Mouse (Mus musculus): ENCODE results near the gene Gm20696.
A peak's percentile ranks its signal among the peaks of the same experiment; 100 is the strongest.

Gene Gm20696

DNA sequence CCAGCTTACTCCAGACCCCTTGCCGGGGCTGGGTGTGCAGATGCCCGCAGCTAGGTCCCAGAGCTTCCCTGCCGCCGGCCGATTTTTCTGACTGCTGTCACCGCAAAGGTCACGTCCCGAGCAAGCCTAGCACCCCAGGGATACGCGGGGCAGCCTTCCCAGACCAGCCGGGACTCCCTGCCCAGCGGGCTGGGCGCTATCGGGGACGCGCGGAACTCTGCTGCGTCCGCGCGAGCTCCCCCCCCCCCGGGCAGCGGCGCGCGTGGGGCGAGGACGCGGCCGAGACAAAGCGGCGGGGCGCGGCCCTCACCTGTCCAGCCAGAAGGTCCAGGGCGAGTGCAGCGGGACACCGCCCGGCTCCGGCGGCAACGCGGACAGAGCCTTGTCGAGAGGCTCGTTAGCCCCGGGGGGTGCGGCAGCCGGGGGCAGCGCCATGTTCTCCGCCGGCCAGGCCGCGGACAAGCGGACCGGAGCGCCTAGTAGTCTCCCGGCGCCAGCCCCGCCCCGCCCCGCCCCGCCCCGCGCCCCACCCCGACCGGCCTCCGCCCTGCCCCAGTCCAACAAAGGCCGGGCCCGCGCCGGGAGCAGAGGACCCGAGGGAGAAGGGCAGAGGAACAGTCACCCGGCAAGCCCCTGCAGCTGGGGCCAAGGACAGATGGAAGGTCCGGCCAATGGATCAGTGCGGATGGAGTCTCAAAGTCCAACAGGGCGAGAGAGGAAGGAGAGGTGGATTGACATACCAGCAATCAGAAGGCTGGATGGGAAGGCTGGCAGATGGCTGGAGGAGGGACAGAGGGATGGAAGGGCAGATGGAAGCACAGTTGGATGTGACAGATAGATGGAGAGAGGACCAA, at the start of gene Gm20696, which contains the start of gene Eif4e3:
Gm20696 (minus strand) TSS at position 480 of the 854 bp plus-strand sequence.
Eif4e3 (minus strand) TSS at position 454 of the 854 bp plus-strand sequence.
- no peak for DNase-seq (ENCODE audit: low read depth)

DNA sequence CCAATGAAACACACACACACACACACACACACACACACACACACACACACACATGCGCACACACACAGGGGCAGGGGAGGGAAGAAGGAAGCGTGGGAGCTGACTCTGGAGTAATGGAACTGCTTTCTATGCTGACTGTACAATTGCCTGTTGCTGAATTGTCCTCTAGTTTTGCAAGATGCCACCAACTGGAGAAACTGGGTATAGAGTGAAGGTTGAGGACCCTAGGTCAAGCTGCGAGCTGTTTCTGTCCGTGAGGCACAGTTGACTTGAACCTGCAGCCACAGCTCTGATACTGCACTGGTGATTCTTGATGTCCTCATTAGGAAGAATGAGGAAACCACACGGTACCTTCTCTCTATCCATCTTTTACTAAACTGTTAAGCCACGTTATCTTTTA, 49.3 kb upstream of the Gm20696 start:
- no peak for DNase-seq (ENCODE audit: low read depth)

DNA sequence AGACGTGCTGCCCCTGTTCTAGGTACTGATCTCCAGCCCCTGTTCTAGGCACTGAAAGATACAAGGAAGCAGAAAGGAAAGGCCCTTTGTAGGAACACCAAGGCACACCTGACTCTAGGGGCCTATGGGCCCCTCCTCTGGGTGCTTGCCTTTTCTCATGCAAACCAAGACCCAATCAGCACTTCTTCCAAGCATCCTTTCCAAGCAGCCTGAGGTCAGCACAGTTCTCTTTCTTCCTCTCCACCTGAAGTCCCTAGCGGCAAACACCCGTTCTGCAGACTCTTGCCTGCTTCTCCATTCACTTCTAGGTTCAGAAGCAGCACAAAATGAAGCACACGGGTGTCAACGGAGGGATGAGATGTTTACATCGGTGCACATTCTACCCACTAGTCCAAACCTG, 48.6 kb upstream of the Gm20696 start:
- no peak for DNase-seq (ENCODE audit: low read depth)

DNA sequence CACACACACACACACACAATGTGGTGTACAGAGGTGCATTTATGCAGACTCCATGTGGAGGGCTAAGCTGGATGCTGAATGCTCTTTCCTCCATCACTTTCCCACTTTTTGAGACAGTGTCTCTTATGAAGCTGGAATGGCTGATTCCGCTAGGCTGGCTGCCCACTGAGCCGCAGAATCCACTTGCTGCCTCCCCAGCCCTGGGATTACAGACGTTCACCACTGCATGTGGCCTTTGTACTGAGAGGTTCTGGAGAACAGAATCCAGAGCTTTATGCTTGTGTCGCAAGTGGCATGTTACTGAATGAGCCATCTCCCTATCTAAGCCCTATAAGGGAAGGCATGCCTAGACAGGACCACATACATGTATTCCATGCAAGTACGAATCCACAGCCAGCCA, 46.7 kb upstream of the Gm20696 start:
- DNase-seq (ENCODE audit: low read depth): no peak

DNA sequence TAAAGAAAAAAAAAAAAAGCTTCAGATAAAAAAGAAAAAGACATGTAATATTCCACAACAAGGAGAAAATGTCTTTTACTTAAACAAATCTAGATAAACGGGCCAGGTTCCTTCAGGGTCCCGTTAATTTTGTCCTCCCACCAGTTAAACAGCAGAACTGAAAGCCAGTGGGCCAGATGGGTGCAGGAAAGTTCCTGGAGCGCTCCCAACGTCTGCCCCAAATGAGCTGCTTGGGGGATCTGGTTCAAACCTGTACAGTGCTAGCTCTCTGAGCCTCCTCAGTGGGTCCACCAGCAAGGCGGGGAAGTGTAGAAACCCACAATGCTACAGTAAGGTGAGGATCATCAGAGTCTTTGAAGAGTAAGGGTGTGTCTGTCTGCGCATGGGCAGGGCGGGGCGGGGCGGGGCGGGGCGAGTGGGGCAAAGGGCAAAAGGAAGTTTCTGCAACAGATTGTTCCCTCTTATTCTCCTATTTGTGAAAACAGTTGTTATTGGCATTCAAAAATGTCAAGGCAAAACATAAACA, 45.0 kb upstream of the Gm20696 start:
- no peak for DNase-seq (ENCODE audit: low read depth)

DNA sequence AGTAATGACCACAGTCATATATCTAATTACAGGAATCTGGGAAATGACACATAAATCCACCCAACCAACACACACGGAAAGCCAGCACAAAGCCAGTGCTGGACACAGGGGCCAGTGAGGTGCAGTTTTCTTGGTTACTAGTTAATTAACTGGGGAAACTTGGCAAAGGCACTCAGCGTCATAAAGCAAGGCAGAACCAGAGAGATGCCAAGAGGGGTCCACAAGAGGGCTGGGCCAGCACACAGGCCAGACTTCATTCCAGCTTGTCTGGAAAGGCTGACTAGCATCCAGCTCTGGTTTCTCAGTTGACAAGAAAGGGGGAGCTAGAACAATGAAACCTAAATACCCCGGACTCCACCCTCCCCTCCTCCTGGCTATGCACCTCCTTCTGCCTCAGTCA, 33.9 kb upstream of the Gm20696 start:
- DNase-seq (ENCODE audit: low read depth): no peak

DNA sequence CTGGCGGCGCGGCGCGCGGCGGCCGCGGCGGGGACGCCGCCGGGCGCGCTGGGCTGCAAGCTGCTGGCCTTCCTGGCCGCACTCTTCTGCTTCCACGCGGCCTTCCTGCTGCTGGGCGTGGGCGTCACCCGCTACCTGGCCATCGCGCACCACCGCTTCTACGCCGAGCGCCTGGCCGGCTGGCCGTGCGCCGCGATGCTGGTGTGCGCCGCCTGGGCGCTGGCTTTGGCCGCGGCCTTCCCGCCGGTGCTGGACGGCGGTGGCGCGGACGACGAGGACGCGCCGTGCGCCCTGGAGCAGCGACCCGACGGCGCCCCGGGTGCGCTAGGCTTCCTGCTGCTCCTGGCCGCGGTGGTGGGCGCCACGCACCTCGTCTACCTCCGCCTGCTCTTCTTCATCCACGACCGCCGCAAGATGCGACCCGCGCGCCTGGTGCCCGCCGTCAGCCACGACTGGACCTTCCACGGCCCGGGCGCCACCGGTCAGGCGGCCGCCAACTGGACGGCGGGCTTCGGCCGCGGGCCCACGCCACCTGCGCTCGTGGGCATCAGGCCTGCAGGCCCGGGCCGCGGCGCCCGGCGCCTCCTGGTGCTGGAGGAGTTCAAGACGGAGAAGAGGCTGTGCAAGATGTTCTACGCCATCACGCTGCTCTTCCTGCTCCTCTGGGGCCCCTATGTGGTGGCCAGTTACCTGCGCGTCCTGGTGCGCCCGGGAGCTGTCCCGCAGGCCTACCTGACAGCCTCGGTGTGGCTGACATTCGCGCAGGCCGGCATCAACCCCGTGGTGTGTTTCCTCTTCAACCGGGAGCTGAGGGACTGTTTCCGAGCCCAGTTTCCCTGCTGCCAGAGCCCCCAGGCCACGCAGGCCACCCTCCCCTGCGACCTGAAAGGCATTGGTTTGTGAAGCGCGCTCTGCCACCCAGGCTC, 26.6 kb upstream of the Gm20696 start:
- no peak for DNase-seq (ENCODE audit: low read depth)

DNA sequence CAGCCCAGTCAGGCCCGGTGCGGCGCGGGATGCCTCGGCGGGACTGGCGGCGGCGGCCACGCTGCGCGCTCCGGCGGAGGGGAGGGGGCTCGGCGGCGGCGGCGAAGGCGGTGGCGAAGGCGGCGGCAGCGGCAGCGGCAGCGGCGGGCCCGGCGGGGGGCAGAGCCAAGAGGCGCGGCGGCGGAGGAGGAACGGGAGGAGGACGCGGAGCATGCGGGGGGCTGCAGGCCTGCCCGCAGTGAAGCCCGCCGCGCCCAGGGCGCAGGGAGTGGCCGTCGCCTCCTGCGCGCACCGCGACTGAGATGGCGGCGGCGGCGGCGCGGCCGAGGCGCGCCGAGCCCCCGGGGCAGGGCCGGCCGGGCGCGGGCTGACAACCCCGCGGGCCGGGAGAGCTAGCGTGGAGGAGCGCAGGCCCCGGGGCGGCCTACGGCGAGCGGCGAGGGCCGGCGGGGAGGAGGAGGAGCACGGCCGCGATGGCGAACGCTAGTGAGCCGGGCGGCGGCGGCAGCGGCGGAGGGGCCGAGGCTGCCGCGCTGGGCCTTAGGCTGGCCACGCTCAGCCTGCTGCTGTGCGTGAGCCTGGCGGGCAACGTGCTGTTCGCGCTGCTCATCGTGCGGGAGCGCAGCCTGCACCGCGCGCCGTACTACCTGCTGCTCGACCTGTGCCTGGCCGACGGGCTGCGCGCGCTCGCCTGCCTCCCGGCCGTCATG, 25.8 kb upstream of the Gm20696 start, which contains the start of gene Gpr27:
Gpr27 (plus strand) TSS at position 474 of the 710 bp plus-strand sequence.
- no peak for DNase-seq (ENCODE audit: low read depth)

DNA sequence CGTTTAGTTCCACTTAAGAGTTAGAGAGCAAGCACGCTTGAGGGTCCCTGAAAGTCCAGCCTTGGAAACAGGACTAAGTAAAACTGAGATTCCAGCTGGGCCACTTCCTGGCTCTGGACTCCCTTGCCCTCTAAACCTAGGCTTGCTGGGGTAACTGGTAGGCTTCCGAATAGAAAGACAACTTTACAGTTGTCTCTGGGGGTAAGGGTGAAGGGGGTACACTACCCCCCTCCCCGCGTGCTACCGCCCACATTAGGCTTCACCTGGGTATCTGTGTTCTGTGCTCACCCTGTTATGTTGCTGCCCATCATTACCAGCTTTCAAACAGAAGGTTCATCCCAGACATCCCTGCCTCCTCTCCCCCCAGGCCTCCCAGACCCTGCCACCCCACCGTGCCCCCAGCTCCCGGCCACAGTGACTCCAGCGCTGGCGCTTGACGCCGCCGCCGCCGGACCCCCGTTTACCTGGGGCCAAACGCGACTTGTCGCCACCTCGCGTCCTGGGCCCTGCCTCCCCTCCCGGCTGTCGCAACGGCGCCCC, 25.1 kb upstream of the Gm20696 start:
- no peak for DNase-seq (ENCODE audit: low read depth)

DNA sequence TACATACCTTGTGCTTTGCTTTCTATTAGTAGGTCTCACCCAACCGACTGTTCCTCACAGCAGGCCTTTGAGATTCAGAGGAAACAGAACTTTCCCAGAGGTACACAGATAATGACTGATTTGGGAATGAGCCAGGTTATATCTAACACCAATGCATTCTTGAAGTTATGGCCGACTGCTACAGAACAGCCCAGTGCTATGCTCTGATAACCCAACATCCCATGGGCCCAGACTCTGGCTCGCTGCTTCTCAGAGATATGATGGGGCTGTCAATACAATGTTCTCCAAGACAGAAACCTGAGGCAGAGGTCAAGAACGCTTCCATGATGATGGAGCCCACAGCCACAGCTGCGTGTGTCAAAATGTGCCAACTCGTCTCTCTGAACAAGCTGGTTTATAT, 21.9 kb upstream of the Gm20696 start:
- no peak for DNase-seq (ENCODE audit: low read depth)

DNA sequence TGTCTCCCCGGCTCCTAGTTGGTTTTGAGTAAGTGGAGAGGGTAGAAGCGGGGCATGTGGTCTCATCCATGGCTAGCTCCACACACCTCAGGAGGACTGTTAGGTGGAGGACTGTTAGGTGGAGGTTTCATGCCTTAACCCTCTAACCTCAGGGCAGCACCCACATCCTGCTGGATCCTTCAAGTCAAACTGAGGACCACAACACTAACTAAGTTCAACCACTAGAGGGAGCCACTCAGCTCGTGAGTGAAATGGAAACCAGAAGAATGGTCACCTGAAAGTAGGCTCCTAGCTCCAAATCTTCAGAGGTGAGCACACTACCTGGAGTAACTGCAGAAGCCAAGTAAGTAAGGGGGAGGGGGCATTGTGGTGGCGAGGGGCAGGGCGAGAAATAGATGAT, 18.3 kb upstream of the Gm20696 start:
- DNase-seq (ENCODE audit: low read depth): no peak

DNA sequence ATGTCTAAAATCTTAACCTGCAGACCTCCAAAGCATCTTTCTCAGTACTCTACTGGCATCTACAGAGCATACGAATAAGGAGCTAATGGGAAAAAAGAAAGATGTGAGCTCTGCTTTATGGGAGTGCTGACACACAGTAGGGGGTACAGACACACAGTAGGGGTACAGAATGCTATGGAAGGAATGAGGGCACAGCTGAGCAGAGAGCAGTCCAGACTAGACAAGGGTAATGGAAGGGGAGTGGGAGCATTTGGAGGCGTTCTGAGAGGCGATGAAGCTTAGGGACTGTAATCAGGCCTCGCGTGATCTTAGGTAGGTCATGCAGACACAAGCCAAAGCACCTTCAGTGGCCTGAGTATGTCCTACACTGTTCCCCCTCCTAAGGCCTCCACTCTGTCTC, 17.4 kb upstream of the Gm20696 start:
- DNase-seq (ENCODE audit: low read depth): no peak

DNA sequence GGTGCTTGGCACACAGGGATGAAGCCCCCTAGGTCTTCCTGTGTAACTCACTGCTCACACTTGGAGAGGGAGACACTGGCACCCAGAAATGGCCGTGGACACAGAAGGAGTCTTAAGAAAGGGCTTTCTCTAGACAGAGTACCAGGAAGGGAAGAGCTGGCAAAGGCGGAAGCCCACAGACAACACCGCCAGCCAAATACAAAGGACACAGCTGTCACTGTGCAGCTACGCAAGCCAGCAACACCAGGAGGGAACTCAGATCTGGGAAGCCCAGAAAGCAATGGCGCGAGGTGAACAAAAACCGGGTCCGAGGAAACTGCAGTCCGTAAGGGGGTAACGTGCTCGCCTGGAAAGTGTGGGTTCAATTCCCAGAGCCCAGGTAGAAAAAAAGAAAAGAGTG, 11.5 kb upstream of the Gm20696 start:
- DNase-seq (ENCODE audit: low read depth): no peak

DNA sequence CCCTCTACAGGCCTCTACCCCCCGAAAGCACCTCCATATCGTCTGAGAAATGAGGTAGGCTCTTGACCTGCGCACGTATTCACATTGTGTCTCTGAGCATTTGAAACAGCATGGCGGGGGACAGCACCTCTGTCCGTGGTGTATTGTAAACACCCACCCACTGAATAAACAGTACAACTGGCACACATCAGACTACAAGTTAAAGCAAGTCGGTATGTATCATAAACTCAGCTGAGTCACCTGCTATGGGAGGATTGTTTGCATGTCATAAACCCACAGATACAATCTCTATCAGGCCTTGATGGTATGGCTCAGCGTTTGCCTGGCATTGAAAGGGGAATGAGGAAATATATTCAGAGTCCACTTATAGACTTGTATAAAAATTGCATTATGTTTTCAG, 10.7 kb upstream of the Gm20696 start:
- DNase-seq (ENCODE audit: low read depth): no peak

DNA sequence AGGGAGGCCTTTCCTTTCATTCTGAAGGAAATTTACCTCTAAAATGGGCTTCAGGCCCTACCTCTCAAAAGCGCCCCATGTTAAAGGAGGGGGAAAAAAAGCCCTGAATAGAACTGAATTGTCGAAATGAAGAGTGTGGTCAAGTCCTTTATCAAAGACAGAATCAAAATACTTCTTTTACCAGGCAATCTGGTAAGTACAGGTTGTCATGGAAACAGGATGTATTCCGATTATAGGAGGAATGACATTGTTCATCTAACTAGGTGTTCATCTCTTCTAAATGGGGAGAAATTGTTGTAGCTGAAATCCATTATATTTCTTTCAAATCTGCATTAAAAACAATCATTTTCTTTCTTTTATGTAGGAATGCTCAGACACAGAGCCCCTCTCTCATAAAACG, 7.9 kb upstream of the Gm20696 start:
- no peak for DNase-seq (ENCODE audit: low read depth)

DNA sequence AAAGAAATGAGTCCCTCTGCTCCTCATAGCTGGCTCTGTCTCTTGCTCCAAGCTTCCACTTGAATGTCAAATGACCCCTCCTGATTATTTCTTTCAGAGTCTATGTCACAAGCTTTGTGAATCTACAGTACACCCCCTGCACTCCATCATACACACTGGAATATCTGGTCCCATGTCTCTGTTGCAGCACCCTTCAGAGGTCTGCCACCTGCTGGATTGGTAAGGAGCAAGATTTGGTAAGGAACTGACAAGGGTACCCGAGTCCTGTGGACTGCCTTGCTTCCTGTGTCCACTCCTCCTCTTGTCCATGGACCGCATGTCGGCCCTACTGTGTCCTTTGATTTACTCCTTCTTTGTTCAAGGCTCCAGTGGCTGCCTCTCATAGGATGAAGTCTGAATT, 5.2 kb upstream of the Gm20696 start:
- DNase-seq (ENCODE audit: low read depth): no peak

DNA sequence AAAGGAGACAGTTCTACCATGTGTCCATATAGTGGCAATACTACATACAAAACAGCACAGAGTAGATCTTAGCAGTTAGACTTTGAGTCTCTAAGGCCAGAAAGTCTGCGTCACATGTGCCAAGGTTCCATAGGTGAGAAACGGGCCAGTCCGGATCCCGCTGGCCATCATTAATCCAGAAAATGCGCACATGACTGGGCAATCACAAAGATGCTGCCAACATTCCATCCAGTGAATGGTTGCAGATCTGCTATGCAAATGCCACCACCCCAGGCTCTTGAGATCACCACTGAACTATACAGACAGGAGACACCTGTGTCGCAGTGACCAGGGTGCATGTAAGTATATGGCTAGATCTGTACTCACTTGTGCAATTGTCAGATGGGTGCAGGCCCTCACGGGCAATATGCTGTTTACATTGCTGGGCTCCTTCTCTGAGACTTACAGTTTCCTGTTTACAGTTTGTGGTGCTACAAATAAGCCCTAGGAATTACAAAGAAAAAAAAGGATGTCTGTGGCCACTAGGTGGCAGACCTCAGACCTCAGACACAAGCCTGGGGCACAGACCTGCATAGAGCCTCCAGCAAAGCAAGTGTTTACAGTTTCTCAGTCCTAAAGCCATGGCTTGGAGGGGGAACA, 4.0 kb upstream of the Gm20696 start:
- peak; percentile 34 for DNase-seq (ENCODE audit: low read depth)

DNA sequence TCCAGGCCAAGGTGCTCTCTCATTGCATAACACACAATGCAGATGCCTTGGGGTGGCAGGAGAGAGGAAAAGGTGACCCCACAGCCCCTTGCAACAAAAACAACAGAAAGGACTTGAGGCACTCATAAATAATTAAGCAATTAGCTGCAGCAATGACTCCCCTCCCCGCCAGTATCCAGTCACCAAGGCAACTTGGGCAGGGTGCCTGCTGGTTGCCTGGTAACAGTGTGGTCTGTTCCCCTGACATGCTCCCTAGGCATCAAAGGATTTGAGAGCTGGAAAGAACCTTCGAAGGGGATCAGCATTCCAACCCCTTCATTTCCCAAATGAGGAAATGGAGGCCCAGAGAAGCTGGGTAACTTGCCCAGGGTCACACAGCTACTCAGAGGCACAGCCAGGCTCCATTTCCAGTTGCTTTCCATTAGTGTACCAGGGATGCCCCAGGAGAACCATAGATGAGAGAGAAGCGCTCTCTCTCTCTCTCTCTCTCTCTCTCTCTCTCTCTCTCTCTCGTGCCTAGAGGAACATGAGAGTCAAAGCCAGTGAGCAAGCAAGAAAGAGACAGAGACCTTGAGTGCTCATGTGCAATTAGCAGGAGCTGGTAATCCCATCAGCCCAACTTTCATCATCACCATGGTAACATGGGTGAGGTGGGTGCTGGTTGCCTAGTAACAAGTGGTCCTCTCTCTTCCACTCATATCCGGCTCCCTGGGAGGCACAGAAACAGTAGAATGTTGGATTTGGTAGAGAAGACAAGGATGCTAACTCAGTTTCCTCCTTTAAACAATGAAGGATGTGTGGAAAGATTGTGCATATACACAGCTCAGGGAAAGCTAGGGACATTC, 3.1 kb upstream of the Gm20696 start:
- DNase-seq (ENCODE audit: low read depth): no peak

DNA sequence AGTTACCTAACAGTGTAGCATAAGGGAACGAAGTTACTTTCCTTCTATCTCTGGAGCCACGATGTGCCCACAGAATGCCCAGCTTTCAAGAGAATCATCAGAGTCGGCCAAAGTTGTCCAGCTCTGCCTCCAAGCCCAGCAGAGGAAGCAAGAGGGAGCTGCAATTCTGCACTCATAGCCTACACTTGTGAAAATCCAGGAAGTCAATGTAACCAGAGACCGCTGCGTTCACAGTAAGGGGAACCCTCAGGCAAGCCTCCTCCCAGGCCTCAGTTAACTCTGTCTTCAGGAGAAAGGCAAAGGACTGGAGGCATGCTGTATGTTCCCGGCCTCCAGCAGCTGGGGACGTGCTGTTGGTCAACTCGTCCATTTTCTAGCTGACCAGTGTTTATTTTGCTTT, 693 bp upstream of the Gm20696 start:
- DNase-seq (ENCODE audit: low read depth): no peak

Data from fibroblast of lung, adult 2 months (primary cell).